Mouse (Mus musculus) left cerebral cortex, adult 18-20 months (tissue): ENCODE data around the gene Prps1. TPM values are rescaled to one million over a fixed set of nuclear protein-coding genes. Genes with fewer than 3 reads are reported as not detected.

Experiments used
- total RNA-seq, 2 experiments: library from RNA; stranded (reverse); gene quantifications; 2 replicates each; pipeline ENCODE4 v1.2.3; 2021

Gene Prps1
- total RNA-seq, 2 experiments from 2014 or later: 70.2 to 78.6 TPM

Other genes starting within 250 kb of the Prps1 start
- 10 to 100 TPM; 23.4 to 24.0 TPM for gene Frmpd3, start 114.3 kb upstream of the Prps1 start, total RNA-seq
- gene Tsc22d3, start 144.0 kb downstream of the Prps1 start, total RNA-seq: 10 to 100 TPM; 78.5 to 97.3 TPM
- gene Mid2, start 208.0 kb downstream of the Prps1 start, total RNA-seq: 10 to 100 TPM; 29.4 to 29.8 TPM